Mouse (Mus musculus) thymus, postnatal 36 days (tissue): ENCODE data around the gene Eif4h.

Experiments
- DNase-seq, 2 experiments: peaks; one replicate each; pipeline ENCODE4 v3.0.0; 2022; ENCODE audit warnings: mixed read lengths in 2 of 2

Eif4h gene

GRCm38 (mm10) chr5:134604376-134604775 lies 34.9 kb downstream of the Eif4h start:
- no peak for DNase-seq

DNA sequence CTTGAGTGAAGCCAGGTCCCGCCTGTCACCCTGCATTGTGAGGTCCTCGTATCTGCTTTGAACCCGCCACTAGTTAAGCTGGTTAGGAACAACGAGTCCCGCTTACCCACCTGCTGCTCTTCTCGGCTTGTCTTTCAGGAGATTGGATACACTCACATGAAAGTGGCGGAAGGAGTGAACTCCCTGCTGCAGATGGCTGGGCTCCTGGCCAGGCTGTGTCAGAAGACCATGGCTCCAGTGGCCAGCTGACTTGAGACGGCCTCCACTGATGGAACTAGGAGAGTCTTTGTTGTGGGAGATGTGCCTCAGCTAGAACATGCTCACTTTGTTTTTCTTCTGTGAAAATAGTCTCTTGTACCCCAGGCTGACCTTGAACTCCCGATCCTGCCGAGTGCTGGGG lies 41.6 kb downstream of the Eif4h start:
- no peak for DNase-seq

- no peak for DNase-seq
Observed at GRCm38 (mm10) chr5:134593093-134593492, 46.2 kb downstream of the Eif4h start.

DNA sequence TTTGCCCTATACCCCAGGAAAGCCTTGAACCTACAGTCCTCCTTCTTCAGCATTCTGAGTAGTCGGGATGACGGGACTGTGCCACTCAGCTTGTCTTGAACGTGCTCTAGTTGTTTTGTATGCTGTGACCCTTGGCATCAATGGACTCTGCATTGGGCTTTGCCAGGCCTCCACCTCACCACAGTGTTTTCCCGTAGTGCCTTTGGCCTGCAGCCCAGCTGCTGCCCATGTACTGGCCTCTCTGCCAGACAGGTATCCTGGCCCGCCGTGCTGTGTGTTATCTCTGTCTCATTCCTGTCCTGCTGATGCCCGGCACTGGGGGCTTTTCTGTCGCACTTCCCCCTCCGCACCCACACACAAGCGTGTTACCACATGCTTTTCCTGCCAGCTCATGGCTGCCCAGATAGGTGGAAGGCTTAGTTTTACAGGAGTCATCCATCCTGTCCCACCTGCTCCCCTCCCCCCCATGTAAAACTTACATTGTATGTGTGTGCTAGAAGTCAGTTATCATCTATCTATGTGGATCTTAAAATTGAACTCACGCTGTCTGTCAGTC lies 47.2 kb downstream of the Eif4h start:
- no peak for DNase-seq

DNA sequence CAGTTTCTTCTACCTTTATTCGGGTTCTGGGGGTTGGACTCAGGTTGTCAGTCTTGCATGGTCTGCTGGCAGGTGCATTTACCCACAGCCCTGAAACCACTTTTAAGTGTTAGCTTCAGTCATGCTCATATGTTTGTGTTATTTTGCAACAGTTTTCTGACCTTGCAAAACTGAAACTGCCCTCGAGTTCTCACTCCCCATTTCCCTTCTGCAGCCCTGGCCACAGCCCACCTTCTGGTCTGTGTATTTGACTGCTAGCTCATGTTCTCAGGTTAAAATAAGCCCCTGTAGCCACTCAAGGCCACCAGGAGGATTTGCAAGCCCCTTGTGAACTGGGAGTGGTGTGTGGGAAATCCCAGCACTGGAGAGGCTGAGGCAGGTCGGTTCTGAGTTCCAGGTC lies 49.4 kb downstream of the Eif4h start:
- no peak for DNase-seq

GRCm38 (mm10) chr5:134584798-134585197 lies 54.5 kb downstream of the Eif4h start:
- no peak for DNase-seq

DNA sequence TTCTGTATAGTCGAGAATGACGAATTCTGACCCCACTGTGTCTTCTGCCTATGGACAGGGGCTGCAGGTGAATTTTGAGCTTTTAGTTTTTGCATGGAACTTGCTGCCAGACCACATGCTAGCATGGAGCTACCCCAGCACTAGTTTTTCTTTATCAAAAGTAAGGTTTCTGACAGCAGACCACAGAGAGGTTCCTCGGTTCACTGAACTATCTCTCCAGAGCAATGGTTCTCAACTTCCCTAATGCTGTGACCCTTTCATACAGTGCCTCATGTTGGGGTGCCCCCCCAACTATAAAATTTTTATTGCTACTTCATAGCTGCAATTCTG lies 55.4 kb downstream of the Eif4h start:
- DNase-seq = no peak

DNA sequence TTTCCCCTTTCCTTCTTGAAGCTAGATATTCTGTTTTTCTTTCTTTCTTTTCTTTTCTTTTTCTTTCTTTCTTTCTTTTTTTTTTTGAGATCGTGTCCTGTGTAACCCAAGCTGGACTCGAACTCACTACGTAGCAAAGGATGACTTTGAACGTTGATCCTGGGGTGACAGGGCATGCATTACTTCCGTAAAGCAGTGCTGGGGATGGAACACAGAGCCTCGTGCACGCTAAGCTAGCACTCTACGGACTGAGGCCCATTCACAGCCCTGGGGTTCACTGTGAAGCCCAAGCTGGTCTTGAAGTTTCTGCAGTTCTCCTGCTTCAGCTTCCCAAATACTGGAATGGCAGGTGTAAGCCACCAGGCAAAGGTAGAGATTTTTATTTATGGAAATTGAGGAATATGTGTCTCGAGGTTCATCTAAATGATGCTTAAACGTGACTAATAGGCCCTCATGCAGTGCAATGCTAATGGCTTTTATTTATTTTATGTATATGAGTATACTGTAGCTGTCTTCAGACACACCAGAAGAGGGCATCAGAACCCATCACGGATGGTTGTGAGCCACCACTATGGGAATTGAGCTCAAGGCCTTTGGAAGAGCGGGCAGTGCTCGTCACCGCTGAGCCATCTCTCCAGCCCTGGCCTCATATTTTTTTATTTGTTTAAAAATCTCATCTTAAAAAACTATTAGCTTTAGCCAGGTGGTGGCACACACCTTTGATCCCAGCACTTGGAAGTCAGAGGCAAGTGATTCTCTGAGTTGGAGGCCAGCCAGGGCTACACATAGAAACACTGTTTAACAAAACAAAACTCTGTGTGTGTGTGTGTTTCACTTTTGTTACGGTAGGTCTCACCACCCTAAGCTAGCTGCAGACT lies 56.0 kb downstream of the Eif4h start:
- no peak for DNase-seq

DNA sequence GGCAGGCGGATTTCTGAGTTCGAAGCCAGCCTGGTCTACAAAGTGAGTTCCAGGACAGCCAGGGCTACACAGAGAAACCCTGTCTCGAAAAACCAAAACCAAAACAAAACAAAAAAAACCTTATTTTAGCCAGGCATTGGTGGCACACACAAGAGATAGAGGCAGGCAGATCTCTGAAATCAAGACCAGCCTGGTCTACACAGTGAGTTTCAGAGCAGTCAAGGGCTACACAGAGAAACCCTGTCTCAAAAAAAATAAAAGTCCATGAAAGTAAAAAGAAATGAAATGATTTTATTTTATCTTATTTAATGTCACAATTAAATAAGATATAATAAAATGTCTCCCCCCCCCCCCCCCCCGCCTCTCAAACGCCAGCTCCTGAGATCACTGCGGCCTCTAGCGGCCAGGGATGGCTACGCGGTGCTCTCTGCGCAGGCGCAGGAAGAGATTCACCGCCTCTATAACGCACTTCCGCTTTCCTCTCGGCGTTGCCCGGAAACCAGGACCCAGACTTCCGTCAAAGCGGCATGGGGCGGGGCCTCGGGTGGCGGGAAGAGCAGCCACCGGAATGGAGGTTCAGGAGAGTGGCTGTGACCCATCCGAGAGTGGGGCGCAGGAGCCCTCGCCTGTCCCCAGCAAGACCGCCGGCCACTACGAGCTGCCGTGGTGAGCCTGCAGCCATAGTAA lies 56.9 kb downstream of the Eif4h start:
- DNase-seq = peak; percentile 96 to 97

DNA sequence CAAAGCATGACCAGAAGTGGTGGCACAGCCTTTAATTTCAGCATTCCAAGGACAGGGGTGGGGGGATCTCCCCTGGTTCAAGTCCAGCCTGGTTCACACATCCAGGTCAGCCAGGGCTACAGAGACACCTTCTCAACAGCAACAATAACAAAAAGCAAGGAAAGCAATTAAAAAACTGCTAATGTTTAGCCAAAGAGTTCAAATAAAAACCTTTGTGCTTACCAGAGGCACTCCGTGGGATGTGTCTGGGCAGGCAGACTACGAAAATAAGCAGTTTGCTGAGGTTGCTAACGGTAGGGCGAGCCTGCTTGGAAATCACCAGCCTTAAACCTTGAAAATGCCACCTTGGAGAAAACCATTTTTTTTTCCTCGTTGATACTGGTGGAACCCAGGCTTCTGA lies 58.1 kb downstream of the Eif4h start, which contains the start of gene Rfc2:
Gene Rfc2 (plus strand): TSS at position 221 of the 400 bp plus-strand sequence.
- DNase-seq = no peak

DNA sequence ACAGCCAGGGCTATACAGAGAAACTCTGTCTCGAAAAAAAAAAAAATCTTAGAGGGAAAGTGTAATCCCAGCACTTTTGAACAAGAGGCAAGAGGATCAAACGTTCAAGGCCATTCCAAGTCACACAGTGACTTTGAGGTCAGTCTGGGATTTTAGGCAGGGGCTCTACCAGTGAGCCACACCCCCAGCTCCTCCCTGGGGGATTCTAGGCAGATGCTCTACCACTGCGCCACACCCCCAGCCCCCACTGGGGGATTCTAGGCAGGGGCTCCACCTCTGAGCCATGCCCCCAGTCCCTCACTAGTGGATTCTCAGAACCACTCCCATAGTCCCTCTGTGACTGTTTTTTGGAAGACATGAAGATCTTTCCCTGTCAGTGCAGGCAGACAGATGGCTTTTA lies 60.2 kb downstream of the Eif4h start:
- no peak for DNase-seq

- DNase-seq = no peak
Observed at GRCm38 (mm10) chr5:134577534-134577933, 61.8 kb downstream of the Eif4h start.

DNA sequence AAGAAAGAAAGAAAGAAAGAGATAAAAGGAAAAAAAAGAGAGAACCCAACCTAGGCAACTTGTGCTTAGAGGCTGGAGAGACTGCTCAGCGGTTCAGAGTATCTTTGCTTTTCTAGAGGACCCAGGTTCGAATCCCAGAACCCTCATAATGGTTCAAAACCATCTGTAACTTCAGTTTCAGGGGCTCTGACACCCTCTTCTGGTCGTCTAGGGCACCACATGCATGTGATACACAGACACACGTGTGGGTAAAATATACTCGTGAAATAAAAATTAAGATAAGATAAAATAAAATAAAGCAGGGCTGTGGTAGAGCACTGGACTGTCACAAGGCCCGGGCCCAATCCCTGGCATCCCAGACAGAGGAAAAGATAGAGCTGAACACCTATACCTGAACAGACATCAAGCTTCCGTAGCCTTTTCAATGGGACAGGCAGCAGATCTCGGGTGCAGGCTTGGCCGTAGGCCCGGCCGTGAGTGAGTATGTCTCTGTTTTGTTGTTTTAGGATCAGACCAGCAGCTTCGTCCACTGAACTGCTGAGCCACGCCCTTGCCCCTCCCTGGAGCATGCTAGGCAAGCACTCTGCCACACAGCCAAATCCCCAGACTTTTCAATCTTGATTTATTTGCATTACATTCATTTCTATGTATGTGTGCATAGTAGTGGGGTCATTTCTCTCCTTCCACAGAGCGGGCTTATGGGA lies 62.6 kb downstream of the Eif4h start:
- no peak for DNase-seq

- no peak for DNase-seq
Observed at GRCm38 (mm10) chr5:134575833-134576232, 63.5 kb downstream of the Eif4h start.

- DNase-seq = no peak
Observed at GRCm38 (mm10) chr5:134572508-134573214, 66.6 kb downstream of the Eif4h start.

GRCm38 (mm10) chr5:134571730-134572507 lies 67.4 kb downstream of the Eif4h start:
- DNase-seq = peak; percentile 30 to 32
